Mouse (Mus musculus) E14TG2a.4 (cell line): Measurements from ENCODE around the gene Foxp1.

Source experiments
- CTCF ChIP-seq: conservative IDR thresholded peaks from 2 replicates; pipeline ENCODE4 v1.5.1; 2014; ENCODE audit warnings: low read length
- NANOG ChIP-seq: IDR thresholded peaks from 2 replicates; pipeline ENCODE4 v1.6.1; 2014; ENCODE audit warnings: borderline replicate concordance, low read length, mixed read lengths
- POU5F1 ChIP-seq: IDR thresholded peaks from 2 replicates; pipeline ENCODE4 v1.6.1; 2014; ENCODE audit warnings: low read length, borderline replicate concordance

DNA sequence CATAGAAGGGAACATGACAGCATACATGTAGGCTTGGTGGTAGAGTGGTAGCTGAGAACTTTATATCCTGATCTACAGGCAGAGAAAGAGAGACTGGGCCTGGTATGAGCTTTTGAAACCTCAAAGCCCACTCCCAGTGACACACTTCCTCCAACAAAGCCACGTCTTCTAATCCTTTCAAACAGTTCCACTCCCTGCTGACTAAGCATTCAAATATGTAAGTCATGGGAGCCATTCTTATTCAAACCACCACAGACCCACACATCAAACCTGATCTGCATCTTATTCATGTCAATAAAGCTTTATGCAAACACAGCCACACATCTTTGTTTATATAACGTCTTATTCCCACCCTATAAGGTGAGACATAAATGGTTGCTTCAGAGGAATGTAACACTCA is 646.1 kb downstream of the Foxp1 start:
- no peak for TF ChIP-seq CTCF
- TF ChIP-seq NANOG: no peak
- no peak for TF ChIP-seq POU5F1
